Mouse (Mus musculus) midbrain, embryonic 13.5 days (tissue): ENCODE measurements around the gene Dnajc15. TPM values are rescaled to one million over a fixed set of nuclear protein-coding genes. Genes with fewer than 3 reads are reported as not detected.
A peak's percentile ranks its signal among the peaks of the same experiment; 100 is the strongest.

ENCODE experiments used
- ATAC-seq: fragments of 200-750 bp; cut with Nextera tagmentation; 2 replicates; pipeline ENCODE4 v1.8.0; 2017; ENCODE audit warnings: mild to moderate bottlenecking, moderate TSS enrichment, moderate library complexity
- H3K27ac ChIP-seq: fragments of 300-500 bp; sonication (generic); 2 replicates; pipeline ENCODE4 v1.5.1; 2015; ENCODE audit warnings: inconsistent platforms, mild to moderate bottlenecking, moderate library complexity
- H3K27me3 ChIP-seq: fragments of 300-500 bp; sonication (generic); 2 replicates; pipeline ENCODE4 v1.6.1; 2015; ENCODE audit warnings: mild to moderate bottlenecking, inconsistent platforms
- H3K36me3 ChIP-seq: fragments of 300-500 bp; sonication (generic); 2 replicates; pipeline ENCODE4 v1.6.1; 2015; ENCODE audit warnings: mild to moderate bottlenecking, inconsistent platforms
- H3K4me1 ChIP-seq: fragments of 300-500 bp; sonication (generic); replicated peaks from 2 replicates; pipeline ENCODE4 v1.6.1; 2015; ENCODE audit warnings: inconsistent platforms
- H3K4me2 ChIP-seq: fragments of 300-500 bp; sonication (generic); replicated peaks from 2 replicates; pipeline ENCODE4 v1.6.1; 2015; ENCODE audit warnings: moderate library complexity, mild to moderate bottlenecking, inconsistent platforms
- H3K4me3 ChIP-seq: fragments of 300-500 bp; sonication (generic); replicated peaks from 2 replicates; pipeline ENCODE4 v1.5.1; 2015; ENCODE audit warnings: mild to moderate bottlenecking, inconsistent platforms
- H3K9ac ChIP-seq: fragments of 300-500 bp; sonication (generic); replicated peaks from 2 replicates; pipeline ENCODE4 v1.6.1; 2015; ENCODE audit warnings: mild to moderate bottlenecking, inconsistent platforms
- H3K9me3 ChIP-seq: fragments of 300-500 bp; sonication (generic); 2 replicates; pipeline ENCODE4 v1.6.1; 2016; ENCODE audit warnings: mild to moderate bottlenecking, inconsistent platforms
- WGBS: fragments of 180-500 bp; shearing (Covaris S2); methylation state at CpG from one replicate; pipeline ENCODE4 v1.1.7; 2015; 5-methylcytosine and 5-hydroxymethylcytosine counted together
- polyA plus RNA-seq: library from polyadenylated mRNA; unstranded; fragments of >200 nt; fragmentation: Nextera tagmentation; extraction: Ambion mirVana; gene quantifications from 2 replicates; pipeline ENCODE4 v1.2.1, GENCODE M21; 2015

Gene Dnajc15
- 76.3 and 83.2 TPM in 2 replicates for polyA plus RNA-seq

DNA sequence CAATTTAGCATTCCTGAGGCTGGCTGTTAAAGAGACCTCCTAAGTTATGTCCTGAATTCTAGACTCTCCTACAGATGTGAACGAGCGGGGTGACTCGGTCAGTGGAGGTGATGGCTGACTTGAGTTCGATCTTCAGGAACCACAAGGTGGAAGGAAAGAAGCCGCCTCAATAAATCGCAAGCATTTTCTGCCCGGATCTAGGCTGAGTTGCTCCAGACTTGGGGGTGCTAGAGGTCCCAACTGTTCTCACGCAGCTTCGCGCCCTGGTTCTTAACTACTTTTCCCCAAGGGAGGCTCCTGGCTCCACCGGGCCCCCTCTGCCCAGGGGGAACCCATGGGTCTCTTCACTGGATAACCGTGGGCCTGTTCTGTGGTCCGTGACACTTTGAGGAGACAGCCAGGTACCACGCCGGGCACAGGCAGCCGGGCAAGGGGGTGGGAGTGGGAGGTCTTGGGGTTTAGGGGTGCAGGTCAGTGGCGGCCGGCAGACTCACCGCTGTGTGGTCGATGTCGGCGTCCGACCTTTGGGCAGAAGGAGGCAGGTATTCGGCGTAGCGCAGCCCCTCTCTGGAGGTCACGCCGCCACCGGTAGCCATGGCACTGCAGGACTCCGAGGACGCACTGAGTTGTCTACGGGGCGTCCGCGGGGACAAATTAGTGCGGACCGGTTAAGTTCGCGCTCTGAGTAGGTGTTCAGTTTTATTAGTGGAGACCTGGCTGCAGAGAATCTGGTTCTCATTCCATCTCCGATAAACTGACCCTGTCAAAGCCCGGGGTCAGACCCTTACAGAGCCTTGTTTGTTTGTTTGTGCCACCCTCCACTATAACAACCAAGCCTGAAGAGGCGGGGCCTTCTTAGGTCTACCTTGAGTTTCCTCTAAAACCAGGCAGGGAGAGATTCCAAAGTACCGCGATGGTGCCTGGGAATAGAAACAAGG is at the start of gene Dnajc15:
Dnajc15 (minus strand) TSS at position 822 of the 938 bp plus-strand sequence.
- ATAC-seq: peak; percentile 90
- H3K4me1 ChIP-seq: peaks cover 11% of the 10 kb centered on the region
- no peaks in the 10 kb centered on the region for H3K27me3 ChIP-seq
- no peaks in the 10 kb centered on the region for H3K36me3 ChIP-seq
- H3K4me2 ChIP-seq: peak within 1 kb of the TSS; percentile 80
- 2% methylated on average over 44 of the region's 44 CpGs for WGBS
- no peak within 1 kb of the TSS for H3K27ac ChIP-seq
- no peaks in the 10 kb centered on the region for H3K9me3 ChIP-seq
- H3K9ac ChIP-seq: peak within 1 kb of the TSS; percentile 88
- peak within 1 kb of the TSS; percentile 87 for H3K4me3 ChIP-seq

DNA sequence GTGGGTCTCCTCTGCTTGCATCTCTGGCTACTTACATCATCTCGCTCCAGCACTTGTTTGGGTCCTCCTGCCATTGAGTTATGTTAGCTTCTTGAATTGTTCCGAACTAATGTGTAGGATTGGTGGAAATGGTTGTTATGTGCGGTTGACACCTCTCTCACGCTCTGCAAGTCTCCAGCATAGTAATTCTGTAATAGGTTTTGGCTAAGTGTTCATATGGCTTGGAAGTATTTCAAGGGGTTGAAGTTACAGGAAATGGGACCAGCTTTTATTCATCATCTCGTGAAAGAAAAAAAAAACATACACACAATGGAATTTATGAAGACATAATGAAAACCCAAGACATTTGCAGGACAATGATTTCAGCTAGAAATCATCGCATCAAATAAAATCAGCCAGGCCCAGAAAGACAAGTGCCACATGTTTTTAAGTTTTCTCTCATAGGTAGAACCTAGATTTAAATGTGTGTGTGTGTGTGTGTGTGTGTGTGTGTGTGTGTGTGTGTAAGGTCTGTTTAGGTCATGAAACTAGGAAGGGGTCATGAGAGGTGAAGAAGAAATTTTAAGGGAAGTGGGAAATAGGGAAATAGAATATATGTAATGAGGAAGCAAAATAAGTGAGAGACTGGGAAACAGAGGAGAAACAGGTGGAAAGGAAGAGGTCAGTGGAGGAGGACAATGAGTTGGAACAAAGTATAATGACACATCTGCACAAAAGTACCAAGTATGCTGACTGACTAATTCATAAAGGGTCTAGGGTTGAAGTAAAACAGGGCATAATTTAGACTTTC is 48.3 kb upstream of the Dnajc15 start:
- H3K27me3 ChIP-seq: no peaks in the 10 kb centered on the region
- H3K9ac ChIP-seq: no peak overlapping the region
- no peaks in the 10 kb centered on the region for H3K36me3 ChIP-seq
- H3K9me3 ChIP-seq: no peaks in the 10 kb centered on the region
- no peak overlapping the region for H3K4me2 ChIP-seq
- no peak for ATAC-seq
- H3K27ac ChIP-seq: no peak overlapping the region
- H3K4me1 ChIP-seq: peaks cover 10% of the 10 kb centered on the region
- 95% methylated on average over 6 of the region's 6 CpGs for WGBS
- H3K4me3 ChIP-seq: no peak overlapping the region

DNA sequence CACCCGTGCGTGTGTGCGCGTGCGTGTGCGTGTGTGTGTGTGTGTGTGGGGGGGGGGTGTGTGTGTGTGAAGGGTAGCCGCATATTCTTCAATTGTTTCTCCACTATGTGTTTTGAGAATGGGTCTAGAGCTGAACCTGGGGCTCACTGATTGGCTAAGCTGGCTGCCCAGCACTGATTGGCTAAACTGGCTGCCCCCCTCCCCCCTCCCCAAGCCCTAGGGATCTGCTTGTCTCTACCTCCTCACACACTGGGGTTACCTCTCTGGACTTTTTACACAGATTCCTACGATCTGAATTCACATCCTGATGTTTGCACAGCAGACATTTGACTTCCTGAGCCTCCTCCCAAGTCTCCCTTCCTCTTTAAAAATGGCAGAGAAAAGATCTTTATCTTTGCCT is 46.7 kb upstream of the Dnajc15 start:
- Histone ChIP-seq H3K27me3 (no peaks in the 10 kb centered on the region), H3K9ac (no peak overlapping the region), H3K4me2 (no peak overlapping the region), H3K27ac (no peak overlapping the region), H3K9me3 (no peaks in the 10 kb centered on the region), H3K4me1 (peaks cover 10% of the 10 kb centered on the region), H3K4me3 (no peak overlapping the region), H3K36me3 (no peaks in the 10 kb centered on the region)
- WGBS: 94% methylated on average over 8 of the region's 8 CpGs
- ATAC-seq: no peak

DNA sequence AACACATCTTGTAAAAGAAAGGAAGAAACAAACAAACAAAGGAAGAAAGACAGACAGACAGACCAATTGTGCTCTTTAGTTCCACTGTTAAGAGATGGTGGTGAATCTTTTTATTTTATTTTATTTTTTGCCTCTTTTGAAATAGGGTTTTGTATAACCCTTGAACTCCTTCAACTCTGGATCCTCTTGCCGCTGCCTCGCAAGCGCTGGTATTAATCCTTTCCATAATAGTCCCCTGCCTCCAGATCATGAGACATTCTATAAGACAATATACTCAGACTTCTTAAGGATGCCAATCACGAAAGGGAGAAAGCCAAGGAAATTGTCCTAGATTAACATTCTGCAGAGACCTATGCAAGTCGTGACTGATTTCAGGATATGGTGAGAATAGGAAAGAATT is 40.9 kb upstream of the Dnajc15 start:
- 17% methylated on average over 5 of the region's 5 CpGs for WGBS
- H3K27me3 ChIP-seq: no peaks in the 10 kb centered on the region
- H3K4me1 ChIP-seq: 0 out of 2 replicates have a peak, but pooled peaks cover 6% of the 10 kb centered on the region
- no peaks in the 10 kb centered on the region for H3K9me3 ChIP-seq
- no peak overlapping the region for H3K9ac ChIP-seq
- H3K4me3 ChIP-seq: no peak overlapping the region
- ATAC-seq: no peak
- H3K27ac ChIP-seq: no peak overlapping the region
- no peak overlapping the region for H3K4me2 ChIP-seq
- H3K36me3 ChIP-seq: no peaks in the 10 kb centered on the region

DNA sequence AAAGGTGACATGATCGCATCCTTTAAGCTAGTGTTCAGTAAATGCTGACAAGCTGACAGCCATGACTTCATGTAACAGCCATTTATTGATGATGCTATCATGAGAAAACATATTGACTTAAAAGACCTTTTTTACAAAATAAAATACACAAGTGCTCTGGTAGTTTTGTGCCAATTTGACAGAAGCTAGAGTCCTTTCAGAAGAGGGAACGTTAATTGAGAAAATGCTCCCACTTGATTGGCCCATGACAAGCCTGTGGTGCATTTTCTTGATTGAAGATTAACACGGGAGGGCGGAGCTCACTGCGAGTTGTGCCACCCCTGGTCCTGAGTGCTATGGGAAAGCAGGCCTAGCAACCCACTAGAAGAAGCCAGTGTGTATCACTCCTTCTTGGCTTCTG is 31.7 kb upstream of the Dnajc15 start:
- Histone ChIP-seq H3K4me2 (no peak overlapping the region), H3K36me3 (no peaks in the 10 kb centered on the region), H3K4me1 (no peaks in the 10 kb centered on the region), H3K9ac (no peak overlapping the region), H3K27ac (no peak overlapping the region), H3K9me3 (no peaks in the 10 kb centered on the region), H3K27me3 (no peaks in the 10 kb centered on the region), H3K4me3 (no peak overlapping the region)
- ATAC-seq: no peak
- 83% methylated on average over 5 of the region's 5 CpGs for WGBS

DNA sequence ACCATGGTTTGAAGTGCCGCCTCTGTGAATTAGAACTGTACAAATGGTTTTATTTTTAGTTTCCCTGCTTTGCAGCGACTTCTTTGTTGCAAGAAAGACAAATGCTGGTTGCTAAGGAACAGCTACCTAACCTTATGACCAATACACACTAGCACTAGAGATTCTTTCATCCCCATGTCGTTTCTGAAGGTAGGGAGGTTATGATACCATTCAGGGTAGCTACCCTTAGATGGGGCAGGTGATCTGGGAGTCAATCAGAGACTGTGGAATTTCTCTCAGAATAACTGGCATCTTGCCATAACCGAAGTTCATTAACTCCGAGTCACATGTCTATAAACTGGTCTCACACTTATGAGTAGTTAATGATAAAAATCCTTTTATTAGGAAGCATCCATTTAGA is 30.5 kb upstream of the Dnajc15 start:
- 74% methylated on average over 5 of the region's 5 CpGs for WGBS
- H3K4me2 ChIP-seq: no peak overlapping the region
- no peaks in the 10 kb centered on the region for H3K36me3 ChIP-seq
- no peak overlapping the region for H3K27ac ChIP-seq
- no peaks in the 10 kb centered on the region for H3K27me3 ChIP-seq
- no peaks in the 10 kb centered on the region for H3K9me3 ChIP-seq
- no peak overlapping the region for H3K9ac ChIP-seq
- H3K4me3 ChIP-seq: no peak overlapping the region
- H3K4me1 ChIP-seq: no peaks in the 10 kb centered on the region
- no peak for ATAC-seq

DNA sequence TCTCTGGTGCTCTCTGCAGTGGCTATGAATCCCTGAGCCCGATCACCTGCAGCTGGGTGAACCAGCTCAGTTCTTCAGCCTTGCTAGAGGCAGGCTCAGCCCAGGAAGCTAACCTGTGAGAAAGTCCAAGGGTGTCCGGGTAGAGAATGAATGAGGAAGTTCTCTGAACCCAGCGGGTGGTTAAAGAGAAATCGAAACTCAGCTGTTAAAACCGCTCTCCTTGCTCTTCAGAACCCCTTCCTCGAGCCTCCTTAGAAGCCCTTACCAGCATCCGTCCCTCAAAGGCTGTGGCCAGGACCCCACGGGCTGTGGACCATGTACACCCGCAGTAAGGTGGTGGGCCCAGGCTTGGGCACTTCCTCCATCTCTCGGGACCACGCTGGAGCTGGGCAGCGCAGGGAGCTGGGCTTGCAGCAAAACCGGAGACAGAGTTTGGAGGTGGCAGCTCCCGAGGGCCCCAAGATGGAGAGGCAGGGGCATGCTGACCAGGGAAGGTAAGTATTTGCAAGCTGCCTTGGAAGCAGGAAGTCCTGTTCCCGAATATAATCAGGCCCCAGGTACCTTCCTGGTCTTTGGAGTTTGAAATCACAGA is 29.3 kb upstream of the Dnajc15 start, which contains the start of gene Epsti1:
Epsti1 (plus strand) TSS at position 69 of the 592 bp plus-strand sequence.
- no peak within 1 kb of the TSS for H3K4me2 ChIP-seq
- H3K4me1 ChIP-seq: no peaks in the 10 kb centered on the region
- ATAC-seq: no peak
- H3K9me3 ChIP-seq: no peaks in the 10 kb centered on the region
- no peaks in the 10 kb centered on the region for H3K27me3 ChIP-seq
- no peak within 1 kb of the TSS for H3K4me3 ChIP-seq
- 69% methylated on average over 15 of the region's 15 CpGs for WGBS
- no peak within 1 kb of the TSS for H3K27ac ChIP-seq
- no peak within 1 kb of the TSS for H3K9ac ChIP-seq
- H3K36me3 ChIP-seq: no peaks in the 10 kb centered on the region

DNA sequence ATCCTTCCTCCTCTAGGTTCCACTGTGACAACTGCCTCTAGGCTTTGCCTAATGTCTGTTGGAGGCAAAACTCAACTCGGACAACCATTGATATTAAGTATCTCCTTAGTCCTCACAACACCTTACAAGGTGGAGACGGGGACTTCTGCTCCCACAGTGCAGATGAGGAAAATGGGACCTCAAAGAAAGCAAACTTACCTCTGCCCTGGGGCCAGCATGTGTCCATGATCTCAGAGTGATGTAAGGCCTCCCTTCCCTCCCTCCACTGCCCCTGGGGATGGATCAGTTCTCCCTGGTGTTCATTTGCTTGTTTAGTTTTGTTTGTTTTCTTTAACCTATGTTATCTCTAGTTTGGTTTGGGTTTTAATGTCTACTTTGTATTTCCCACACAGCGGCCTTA is 27.6 kb upstream of the Dnajc15 start:
- Histone ChIP-seq H3K4me2 (no peak overlapping the region), H3K27me3 (no peaks in the 10 kb centered on the region), H3K4me3 (no peak overlapping the region), H3K9me3 (no peaks in the 10 kb centered on the region), H3K36me3 (no peaks in the 10 kb centered on the region), H3K4me1 (no peaks in the 10 kb centered on the region), H3K27ac (no peak overlapping the region), H3K9ac (no peak overlapping the region)
- 94% methylated on average over 3 of the region's 3 CpGs for WGBS
- no peak for ATAC-seq

DNA sequence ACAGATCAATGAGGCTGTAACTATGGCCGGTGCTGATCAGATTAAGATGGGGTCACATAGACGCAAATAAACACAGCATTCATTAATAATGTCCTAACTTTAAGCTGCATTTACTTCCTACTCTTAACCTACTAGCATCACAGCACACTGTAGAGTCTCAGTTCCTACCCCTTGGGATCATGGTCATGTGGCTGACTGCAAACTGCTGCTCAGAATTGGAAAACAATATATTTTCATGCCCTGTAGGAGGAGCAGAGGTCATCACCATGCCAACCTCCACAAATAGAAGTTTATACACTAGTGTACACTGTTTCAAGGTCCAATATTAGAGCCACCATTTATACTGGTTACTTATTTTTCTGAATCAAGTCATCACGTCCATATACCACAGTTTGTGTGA is 21.0 kb upstream of the Dnajc15 start:
- Histone ChIP-seq H3K9ac (no peak overlapping the region), H3K9me3 (no peaks in the 10 kb centered on the region), H3K4me1 (no peaks in the 10 kb centered on the region), H3K27me3 (no peaks in the 10 kb centered on the region), H3K4me2 (no peak overlapping the region), H3K36me3 (no peaks in the 10 kb centered on the region), H3K4me3 (no peak overlapping the region), H3K27ac (no peak overlapping the region)
- ATAC-seq: no peak
- WGBS: 85% methylated on average over 3 of the region's 3 CpGs

DNA sequence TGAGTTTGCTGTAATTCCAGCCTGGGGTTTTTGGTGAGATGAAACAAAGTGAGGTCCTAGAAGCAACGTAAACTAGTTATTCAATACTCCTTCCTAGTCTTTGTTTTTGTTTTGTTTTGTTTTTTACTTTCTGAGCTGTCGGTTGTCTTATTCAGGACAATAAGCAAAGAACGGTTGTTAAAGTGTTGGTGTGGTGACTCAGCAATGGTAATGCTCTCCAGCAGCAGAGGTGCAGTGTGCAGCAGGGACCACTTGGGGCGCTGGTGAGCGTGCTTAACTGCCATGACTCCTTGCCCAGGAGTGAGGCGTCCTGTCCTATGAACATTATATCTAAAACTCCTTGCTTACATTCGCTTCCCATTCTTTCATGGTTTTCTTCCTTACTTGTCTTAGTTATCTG is 15.0 kb upstream of the Dnajc15 start:
- H3K4me2 ChIP-seq: no peak overlapping the region
- 91% methylated on average over 7 of the region's 7 CpGs for WGBS
- no peaks in the 10 kb centered on the region for H3K36me3 ChIP-seq
- no peak overlapping the region for H3K4me3 ChIP-seq
- no peak for ATAC-seq
- H3K27me3 ChIP-seq: no peaks in the 10 kb centered on the region
- H3K4me1 ChIP-seq: no peaks in the 10 kb centered on the region
- no peak overlapping the region for H3K27ac ChIP-seq
- no peak overlapping the region for H3K9ac ChIP-seq
- no peaks in the 10 kb centered on the region for H3K9me3 ChIP-seq

DNA sequence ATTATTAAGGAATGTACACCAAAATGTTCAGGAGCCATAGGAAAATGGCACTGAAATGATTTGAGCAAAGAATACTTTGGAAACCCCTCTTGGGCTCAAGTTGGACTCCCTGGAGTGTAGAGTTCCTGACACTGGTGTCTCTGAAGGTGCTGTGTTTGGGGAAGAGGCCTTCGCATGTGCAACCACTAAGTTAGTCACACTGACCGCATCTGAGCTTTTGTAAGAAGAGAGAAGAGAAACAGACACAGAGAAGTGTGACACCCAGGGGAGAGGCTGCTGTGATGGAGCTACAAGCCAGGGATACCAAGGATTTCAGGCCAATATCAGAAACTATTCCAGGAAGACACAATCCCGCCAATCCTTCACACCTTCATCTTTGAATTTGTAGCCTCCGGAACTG is 12.0 kb upstream of the Dnajc15 start:
- H3K27me3 ChIP-seq: no peaks in the 10 kb centered on the region
- no peaks in the 10 kb centered on the region for H3K9me3 ChIP-seq
- no peak overlapping the region for H3K27ac ChIP-seq
- 0 out of 2 replicates have a peak, but pooled peaks cover 4% of the 10 kb centered on the region for H3K4me1 ChIP-seq
- WGBS: 95% methylated on average over 4 of the region's 4 CpGs
- H3K4me3 ChIP-seq: no peak overlapping the region
- no peak for ATAC-seq
- no peak overlapping the region for H3K9ac ChIP-seq
- no peaks in the 10 kb centered on the region for H3K36me3 ChIP-seq
- no peak overlapping the region for H3K4me2 ChIP-seq

DNA sequence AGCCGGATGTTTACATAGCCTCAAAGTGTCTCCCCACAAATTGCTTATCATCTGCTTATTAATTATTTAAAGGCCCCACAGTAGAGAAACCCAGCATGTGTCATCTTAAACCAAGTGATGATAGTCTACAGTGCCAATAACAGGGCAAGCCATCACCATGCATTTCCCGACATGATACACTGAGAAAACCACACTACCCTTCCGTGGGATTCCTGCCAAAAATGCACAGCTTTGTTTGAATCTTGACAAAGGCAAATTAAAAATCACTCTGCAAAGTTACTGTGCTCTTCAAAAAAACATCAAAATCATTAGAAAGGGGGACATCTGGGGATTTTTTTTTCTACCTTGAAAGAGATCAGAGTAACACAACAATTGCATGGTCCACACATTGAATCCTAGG is 11.5 kb upstream of the Dnajc15 start:
- H3K4me1 ChIP-seq: 0 out of 2 replicates have a peak, but pooled peaks cover 4% of the 10 kb centered on the region
- H3K4me3 ChIP-seq: no peak overlapping the region
- H3K27me3 ChIP-seq: no peaks in the 10 kb centered on the region
- H3K27ac ChIP-seq: no peak overlapping the region
- no peak overlapping the region for H3K4me2 ChIP-seq
- no peaks in the 10 kb centered on the region for H3K36me3 ChIP-seq
- no peak overlapping the region for H3K9ac ChIP-seq
- H3K9me3 ChIP-seq: no peaks in the 10 kb centered on the region
- WGBS: 79% methylated on average over 3 of the region's 3 CpGs
- no peak for ATAC-seq
